Mouse (Mus musculus) heart, embryonic 10.5 days (tissue): ENCODE measurements at regions not wholly inside any gene's neighbourhood (a gene's known extent, or its start where the extent isn't known, plus 50 kb on each side); places are given as distances from the start of the nearest gene placed in this dataset.

Experiments
- DNase-seq: peaks from one replicate; pipeline ENCODE4 v3.0.0-alpha.2; 2017; ENCODE audit warnings: low spot score
- H3K27ac ChIP-seq: fragments of 300-500 bp; sonication (generic); 2 replicates; pipeline ENCODE4 v1.5.1; 2016; ENCODE audit warnings: mild to moderate bottlenecking
- H3K27me3 ChIP-seq: fragments of 300-500 bp; sonication (generic); 2 replicates; pipeline ENCODE4 v1.6.1; 2016; ENCODE audit warnings: mild to moderate bottlenecking; ENCODE audit not compliant: poor library complexity, insufficient read depth, severe bottlenecking
- H3K36me3 ChIP-seq: fragments of 300-500 bp; sonication (generic); 2 replicates; pipeline ENCODE4 v1.6.1; 2016; ENCODE audit warnings: mild to moderate bottlenecking, moderate library complexity
- H3K4me1 ChIP-seq: fragments of 300-500 bp; sonication (generic); 2 replicates; pipeline ENCODE4 v1.6.1; 2016; ENCODE audit warnings: mild to moderate bottlenecking
- H3K4me3 ChIP-seq: fragments of 300-500 bp; sonication (generic); 2 replicates; pipeline ENCODE4 v1.5.1; 2016; ENCODE audit warnings: mild to moderate bottlenecking, moderate library complexity
- H3K9me3 ChIP-seq: fragments of 300-500 bp; sonication (generic); 2 replicates; pipeline ENCODE4 v1.6.1; 2016; ENCODE audit warnings: mild to moderate bottlenecking, moderate library complexity
- WGBS: fragments of 180-500 bp; shearing (Covaris S2); methylation state at CpG from one replicate; pipeline ENCODE4 v1.1.7; 2016; 5-methylcytosine and 5-hydroxymethylcytosine counted together

GRCm38 (mm10) chr16:93342701-93343100 is 261.2 kb downstream of the Setd4 start:
- DNase-seq = no peak
- peaks cover 13% of the 10 kb centered on the region for H3K4me1 ChIP-seq
- no peaks in the 10 kb centered on the region for H3K36me3 ChIP-seq
- H3K27me3 ChIP-seq = peaks cover 10% of the 10 kb centered on the region; the same call in 1 of the 2 replicates
- H3K4me3 ChIP-seq = no peak overlapping the region
- H3K27ac ChIP-seq = no peak overlapping the region
- no peaks in the 10 kb centered on the region for H3K9me3 ChIP-seq
- 93% methylated on average over 2 of the region's 2 CpGs for WGBS

DNA sequence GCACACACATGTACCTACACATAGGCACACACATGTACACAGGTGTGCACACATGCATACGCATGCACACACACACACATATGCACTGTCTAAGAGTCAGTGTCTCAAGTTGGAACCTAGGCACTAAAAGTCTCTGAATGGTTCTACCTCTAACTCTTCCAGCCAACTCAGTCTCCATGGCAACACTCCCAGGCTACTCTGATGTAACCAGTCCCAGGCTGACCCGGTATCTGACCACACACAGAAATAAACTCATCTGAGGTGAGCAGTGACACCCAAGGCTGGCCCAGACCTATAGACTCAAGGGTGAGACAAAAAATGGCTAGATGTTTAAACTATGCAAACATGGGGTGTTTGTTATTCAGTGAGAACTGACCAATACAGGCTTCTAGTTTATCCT is 262.1 kb downstream of the Setd4 start:
- peaks cover 14% of the 10 kb centered on the region; the same call in 1 of the 2 replicates for H3K27me3 ChIP-seq
- H3K4me3 ChIP-seq = no peak overlapping the region
- no peaks in the 10 kb centered on the region for H3K36me3 ChIP-seq
- H3K4me1 ChIP-seq = peaks cover 13% of the 10 kb centered on the region
- no peaks in the 10 kb centered on the region for H3K9me3 ChIP-seq
- DNase-seq = no peak
- H3K27ac ChIP-seq = no peak overlapping the region
- 90% methylated on average over 2 of the region's 2 CpGs for WGBS

GRCm38 (mm10) chr16:93338806-93339205 is 265.1 kb downstream of the Setd4 start:
- Histone ChIP-seq H3K27me3 (peaks cover 14% of the 10 kb centered on the region; the same call in 1 of the 2 replicates), H3K36me3 (no peaks in the 10 kb centered on the region), H3K4me3 (no peak overlapping the region), H3K9me3 (no peaks in the 10 kb centered on the region), H3K27ac (no peak overlapping the region), H3K4me1 (peaks cover 28% of the 10 kb centered on the region)
- WGBS = 64% methylated on average over 6 of the region's 6 CpGs
- DNase-seq = no peak

DNA sequence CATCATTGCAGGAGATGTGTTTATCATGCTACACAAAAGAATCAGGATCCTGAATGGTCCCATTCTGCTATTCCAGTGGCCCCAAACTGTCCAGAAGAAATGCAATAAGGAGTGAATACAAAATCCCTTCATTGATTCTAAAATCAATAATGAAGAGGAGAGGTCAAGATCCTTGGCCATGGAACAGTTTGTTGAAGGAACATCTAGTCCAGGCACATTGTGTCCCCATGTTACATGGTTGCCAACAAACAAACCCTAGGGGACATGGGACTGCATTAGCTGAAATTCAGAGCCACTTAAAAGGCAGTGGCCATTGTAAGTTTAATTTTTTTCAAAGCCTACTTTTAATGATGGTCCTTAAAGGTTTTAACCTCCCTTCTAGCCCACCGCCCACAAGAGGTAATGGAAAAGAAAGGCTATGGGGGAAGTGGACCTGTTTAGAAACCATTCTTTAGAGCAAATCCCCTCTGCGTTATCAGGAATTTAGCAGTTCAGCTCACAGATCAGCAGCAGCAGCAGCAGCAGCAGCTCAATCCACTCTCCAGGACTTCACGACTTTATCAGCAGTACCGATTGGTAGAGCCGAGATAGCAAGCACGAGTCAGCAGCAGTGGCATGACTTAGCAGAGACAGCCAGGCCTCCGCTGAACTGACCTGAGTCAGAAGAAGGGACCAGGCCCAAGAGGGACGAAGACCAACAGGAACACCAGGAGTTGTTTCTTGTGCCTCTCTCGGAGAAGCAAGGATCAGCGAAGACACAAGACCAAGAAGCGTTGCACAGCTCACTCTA is 268.3 kb downstream of the Setd4 start:
- WGBS = 42% methylated on average over 11 of the region's 11 CpGs
- Histone ChIP-seq H3K4me1 (peaks cover 22% of the 10 kb centered on the region), H3K27me3 (peaks cover 20% of the 10 kb centered on the region; the same call in 1 of the 2 replicates), H3K36me3 (no peaks in the 10 kb centered on the region), H3K27ac (no peak overlapping the region), H3K4me3 (no peak overlapping the region), H3K9me3 (no peaks in the 10 kb centered on the region)
- peak; percentile 88 for DNase-seq

GRCm38 (mm10) chr16:93333654-93334053 is 270.2 kb downstream of the Setd4 start:
- 71% methylated on average over 6 of the region's 6 CpGs for WGBS
- Histone ChIP-seq H3K36me3 (no peaks in the 10 kb centered on the region), H3K27me3 (peaks cover 20% of the 10 kb centered on the region; the same call in 1 of the 2 replicates), H3K4me3 (no peak overlapping the region), H3K27ac (no peak overlapping the region), H3K4me1 (peaks cover 27% of the 10 kb centered on the region), H3K9me3 (no peaks in the 10 kb centered on the region)
- DNase-seq = no peak

DNA sequence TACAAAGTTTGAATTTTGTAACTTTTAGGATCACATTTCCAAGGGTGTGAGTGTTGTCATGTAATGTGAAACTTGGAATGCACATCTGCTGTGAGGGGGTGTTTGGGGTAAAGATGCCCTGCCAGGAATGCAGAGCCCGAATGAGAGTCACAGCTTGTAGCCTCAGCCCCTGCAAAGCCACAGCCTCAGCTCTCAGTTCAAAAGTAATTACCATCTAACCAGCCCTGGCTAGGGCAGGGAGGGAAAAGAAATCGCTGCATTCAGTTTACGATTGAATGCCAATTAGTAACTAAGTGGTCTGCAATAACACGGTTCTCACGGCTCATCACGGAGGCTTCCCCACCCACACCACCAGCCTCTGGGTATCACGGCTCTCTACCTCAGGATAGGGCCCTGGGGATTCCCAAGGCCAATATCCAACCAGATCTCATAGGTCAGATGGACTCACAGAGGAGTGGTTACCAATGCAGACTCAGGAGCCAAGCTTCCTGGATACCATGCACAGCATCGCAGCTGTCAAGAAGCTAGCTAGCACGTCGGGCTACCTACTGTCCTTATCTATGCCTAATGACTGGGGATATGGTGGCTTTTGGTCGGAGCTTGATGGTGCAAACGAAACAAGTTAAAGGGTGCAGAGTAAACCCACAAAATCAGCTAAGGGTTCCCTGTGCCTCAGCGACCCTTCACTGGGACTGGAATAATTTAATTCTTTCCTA is 275.0 kb downstream of the Setd4 start:
- 21% methylated on average over 13 of the region's 13 CpGs for WGBS

DNA sequence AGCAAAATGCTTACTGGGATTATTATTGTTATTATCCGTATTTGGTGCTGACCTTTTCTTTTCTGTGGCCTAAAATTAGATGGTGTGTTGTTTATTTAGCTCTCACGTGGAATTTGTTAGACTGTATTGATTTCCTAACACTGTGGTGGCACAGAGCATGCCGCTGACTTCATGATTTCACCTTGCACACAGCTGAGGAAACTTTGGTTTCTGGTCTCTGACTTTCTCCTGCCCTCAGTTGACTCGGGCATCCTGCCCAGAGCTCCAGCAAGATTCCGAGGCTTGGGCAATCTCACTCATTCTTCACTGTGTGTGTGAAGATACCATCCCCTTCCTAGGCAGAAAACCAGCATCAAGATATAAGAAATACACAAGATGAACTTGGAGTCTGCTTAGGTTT is 279.0 kb downstream of the Setd4 start:
- WGBS = 82% methylated on average over 5 of the region's 5 CpGs
- H3K4me3 ChIP-seq = no peak overlapping the region

More for the DNA sequence above, 275.0 kb downstream of the Setd4 start:
- Histone ChIP-seq H3K4me1 (peaks cover 10% of the 10 kb centered on the region), H3K4me3 (peak overlapping the region; percentile 7; the same call in 1 of the 2 replicates), H3K36me3 (no peaks in the 10 kb centered on the region), H3K27me3 (peaks cover 16% of the 10 kb centered on the region; the same call in 1 of the 2 replicates), H3K27ac (no peak overlapping the region), H3K9me3 (no peaks in the 10 kb centered on the region)
- no peak for DNase-seq

GRCm38 (mm10) chr16:93323172-93323571 is 280.7 kb downstream of the Setd4 start:
- Histone ChIP-seq H3K4me3 (no peak overlapping the region), H3K36me3 (no peaks in the 10 kb centered on the region), H3K27me3 (no peaks in the 10 kb centered on the region), H3K9me3 (no peaks in the 10 kb centered on the region), H3K4me1 (no peaks in the 10 kb centered on the region), H3K27ac (no peak overlapping the region)
- WGBS = 70% methylated on average over 5 of the region's 5 CpGs
- no peak for DNase-seq

More for the DNA sequence above, 279.0 kb downstream of the Setd4 start:
- DNase-seq = no peak
- Histone ChIP-seq H3K9me3 (no peaks in the 10 kb centered on the region), H3K4me1 (peaks cover 10% of the 10 kb centered on the region), H3K27ac (no peak overlapping the region), H3K27me3 (no peaks in the 10 kb centered on the region; the same call in 1 of the 2 replicates), H3K36me3 (no peaks in the 10 kb centered on the region)

DNA sequence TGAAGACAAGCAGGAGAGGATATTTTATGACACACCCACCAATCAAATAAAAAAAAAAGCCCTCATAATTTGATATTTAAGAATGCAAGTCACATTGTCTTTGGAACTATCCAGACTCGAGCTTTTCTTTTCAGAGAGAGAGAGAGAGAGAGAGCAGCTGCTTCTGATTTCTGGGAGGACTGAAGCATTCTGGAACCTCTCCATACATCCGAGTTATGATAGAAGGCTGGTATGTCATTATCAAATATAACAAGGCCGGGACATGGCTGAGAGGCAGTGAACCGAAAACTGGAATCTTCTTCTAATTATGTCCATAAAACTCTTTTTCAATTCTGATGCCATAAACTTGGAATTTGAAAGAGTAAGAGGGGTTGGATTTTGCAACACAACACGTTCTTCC is 284.3 kb downstream of the Setd4 start:
- WGBS = 83% methylated on average over 5 of the region's 5 CpGs
- H3K4me1 ChIP-seq = no peaks in the 10 kb centered on the region
- no peak overlapping the region for H3K27ac ChIP-seq
- DNase-seq = no peak
- no peaks in the 10 kb centered on the region for H3K9me3 ChIP-seq
- H3K27me3 ChIP-seq = no peaks in the 10 kb centered on the region
- H3K36me3 ChIP-seq = no peaks in the 10 kb centered on the region
- no peak overlapping the region for H3K4me3 ChIP-seq

DNA sequence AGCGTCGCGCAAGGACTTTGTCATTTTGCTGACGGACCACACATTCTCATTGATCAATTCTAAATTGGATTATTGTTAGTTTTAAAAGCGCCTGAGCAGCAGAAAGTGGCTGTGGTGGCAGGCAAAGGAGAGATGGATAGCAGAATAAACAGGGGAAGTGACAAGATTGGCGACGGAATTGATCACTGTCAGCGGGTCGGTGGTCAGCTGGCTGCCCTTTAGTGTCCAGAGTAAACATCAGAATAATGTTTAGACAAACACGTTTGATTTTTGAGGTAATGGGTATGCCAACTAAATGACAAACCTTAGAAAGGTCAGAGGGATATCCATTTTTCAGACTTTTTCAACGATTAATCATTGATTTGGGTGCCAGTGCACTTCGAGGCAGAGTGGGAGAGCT is 292.2 kb downstream of the Setd4 start:
- H3K36me3 ChIP-seq = no peaks in the 10 kb centered on the region
- WGBS = 76% methylated on average over 12 of the region's 12 CpGs
- no peak overlapping the region for H3K4me3 ChIP-seq
- no peak overlapping the region for H3K27ac ChIP-seq
- peaks cover 10% of the 10 kb centered on the region; the same call in 1 of the 2 replicates for H3K27me3 ChIP-seq
- H3K4me1 ChIP-seq = no peaks in the 10 kb centered on the region
- H3K9me3 ChIP-seq = 0 out of 2 replicates have a peak, but pooled peaks cover 4% of the 10 kb centered on the region
- no peak for DNase-seq

- 91% methylated on average over 2 of the region's 2 CpGs for WGBS
- 0 out of 2 replicates have a peak, but pooled peaks cover 4% of the 10 kb centered on the region for H3K9me3 ChIP-seq
- peaks cover 10% of the 10 kb centered on the region; the same call in 1 of the 2 replicates for H3K27me3 ChIP-seq
- no peak overlapping the region for H3K27ac ChIP-seq
- no peak overlapping the region for H3K4me3 ChIP-seq
- peak; percentile 68 for DNase-seq
- H3K4me1 ChIP-seq = no peaks in the 10 kb centered on the region
- H3K36me3 ChIP-seq = no peaks in the 10 kb centered on the region
These were observed 295.1 kb downstream of the Setd4 start for GRCm38 (mm10) chr16:93308666-93309360.

DNA sequence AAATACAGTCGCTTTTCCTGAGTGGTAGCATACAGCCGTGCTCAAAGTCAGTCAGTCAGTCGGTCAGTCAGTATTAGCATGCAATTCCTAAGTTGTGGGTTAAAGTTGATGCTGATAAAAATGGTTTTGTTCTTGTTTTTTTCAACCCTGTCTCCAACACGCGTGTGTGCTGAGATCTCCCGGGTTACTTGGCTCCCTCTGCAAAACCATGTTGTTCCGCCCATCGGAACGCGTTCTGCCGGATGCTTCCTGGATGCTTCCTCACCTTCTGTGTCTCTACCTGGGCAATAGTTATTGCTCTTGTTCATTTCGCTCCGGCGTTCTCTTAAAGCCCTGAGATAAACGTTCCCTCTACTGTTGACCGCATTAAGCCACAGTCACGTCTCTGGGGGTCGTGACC is 296.9 kb downstream of the Setd4 start:
- Histone ChIP-seq H3K9me3 (0 out of 2 replicates have a peak, but pooled peaks cover 4% of the 10 kb centered on the region), H3K27ac (no peak overlapping the region), H3K36me3 (no peaks in the 10 kb centered on the region), H3K27me3 (no peaks in the 10 kb centered on the region), H3K4me1 (no peaks in the 10 kb centered on the region), H3K4me3 (no peak overlapping the region)
- peak; percentile 52 for DNase-seq
- 93% methylated on average over 18 of the region's 18 CpGs for WGBS
